Mouse (Mus musculus) E14TG2a.4 (cell line): ENCODE results near the gene Usp49.
"Not testable (repeated sequence)": the region's sequence is repeated elsewhere in the genome, so short reads cannot be mapped to it uniquely, and the experiment has no call there.

Experiments
- H3K27me3 ChIP-seq: 2 replicates; pipeline ENCODE4 v1.6.1; 2014; ENCODE audit warnings: low read length, control low read depth; ENCODE audit not compliant: insufficient read depth
- H3K36me3 ChIP-seq: 2 replicates; pipeline ENCODE4 v1.6.1; 2014; ENCODE audit warnings: low read length, control low read depth; ENCODE audit not compliant: insufficient read depth
- H3K4me1 ChIP-seq: replicated peaks from 2 replicates; pipeline ENCODE4 v1.6.1; 2014; ENCODE audit warnings: low read depth, low read length, control low read depth
- H3K4me3 ChIP-seq: replicated peaks from 2 replicates; pipeline ENCODE4 v1.5.1; 2014; ENCODE audit warnings: mild to moderate bottlenecking, low read length
- H3K9me3 ChIP-seq: 2 replicates; pipeline ENCODE4 v1.6.1; 2014; ENCODE audit warnings: low read length, control low read depth
- CTCF ChIP-seq: conservative IDR thresholded peaks from 2 replicates; pipeline ENCODE4 v1.5.1; 2014; ENCODE audit warnings: low read length
- NANOG ChIP-seq: IDR thresholded peaks from 2 replicates; pipeline ENCODE4 v1.6.1; 2014; ENCODE audit warnings: borderline replicate concordance, low read length, mixed read lengths
- POU5F1 ChIP-seq: IDR thresholded peaks from 2 replicates; pipeline ENCODE4 v1.6.1; 2014; ENCODE audit warnings: low read length, borderline replicate concordance

Gene Usp49

DNA sequence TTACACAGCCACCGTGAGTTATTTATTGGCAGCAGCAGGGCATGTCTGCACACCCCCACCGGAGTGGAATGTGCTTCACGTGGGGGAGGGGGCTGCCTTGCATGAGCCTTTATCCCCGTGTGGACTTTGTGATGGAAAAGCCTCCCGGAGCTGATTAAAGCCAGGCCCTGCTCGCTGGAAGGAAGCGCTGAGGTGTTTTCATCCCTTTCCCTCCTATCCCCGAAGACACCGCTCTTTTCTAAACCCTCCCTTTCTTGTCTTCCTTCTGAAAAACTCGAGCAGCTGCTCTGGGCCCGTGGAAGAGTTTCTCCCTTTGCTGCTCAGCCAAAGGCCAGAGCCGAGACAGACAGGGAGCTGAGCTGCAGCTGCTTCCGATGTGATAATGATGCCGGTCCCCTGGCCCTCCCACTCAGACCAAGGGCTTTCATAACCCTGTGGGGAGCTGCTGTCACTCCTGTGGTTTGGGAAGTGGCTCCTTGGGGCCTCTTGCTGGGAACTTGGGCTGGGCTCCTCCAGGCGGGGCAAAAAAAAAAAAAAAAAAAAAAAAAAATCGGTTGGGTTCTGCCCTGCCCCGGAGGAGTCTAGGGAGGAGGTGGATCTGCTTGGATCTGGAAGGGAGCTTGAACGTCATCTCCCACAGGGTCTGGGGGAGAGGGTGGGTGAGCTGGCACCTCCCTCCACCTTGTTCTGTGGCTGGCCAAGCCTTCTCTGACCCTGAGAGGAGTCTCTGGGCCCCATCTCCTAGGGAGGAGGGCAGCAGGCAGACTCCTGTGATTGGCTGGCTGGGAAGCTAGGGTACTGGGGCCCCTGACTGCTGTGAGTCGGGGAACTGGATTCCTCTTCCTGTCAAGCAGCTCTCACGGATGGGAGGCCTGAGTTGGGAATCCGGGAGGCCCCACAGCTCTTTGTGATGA lies 35.0 kb upstream of the Usp49 start:
- no peak for TF ChIP-seq NANOG
- H3K9me3 ChIP-seq: no peaks in the 10 kb centered on the region
- H3K36me3 ChIP-seq: peaks cover 45% of the 10 kb centered on the region

DNA sequence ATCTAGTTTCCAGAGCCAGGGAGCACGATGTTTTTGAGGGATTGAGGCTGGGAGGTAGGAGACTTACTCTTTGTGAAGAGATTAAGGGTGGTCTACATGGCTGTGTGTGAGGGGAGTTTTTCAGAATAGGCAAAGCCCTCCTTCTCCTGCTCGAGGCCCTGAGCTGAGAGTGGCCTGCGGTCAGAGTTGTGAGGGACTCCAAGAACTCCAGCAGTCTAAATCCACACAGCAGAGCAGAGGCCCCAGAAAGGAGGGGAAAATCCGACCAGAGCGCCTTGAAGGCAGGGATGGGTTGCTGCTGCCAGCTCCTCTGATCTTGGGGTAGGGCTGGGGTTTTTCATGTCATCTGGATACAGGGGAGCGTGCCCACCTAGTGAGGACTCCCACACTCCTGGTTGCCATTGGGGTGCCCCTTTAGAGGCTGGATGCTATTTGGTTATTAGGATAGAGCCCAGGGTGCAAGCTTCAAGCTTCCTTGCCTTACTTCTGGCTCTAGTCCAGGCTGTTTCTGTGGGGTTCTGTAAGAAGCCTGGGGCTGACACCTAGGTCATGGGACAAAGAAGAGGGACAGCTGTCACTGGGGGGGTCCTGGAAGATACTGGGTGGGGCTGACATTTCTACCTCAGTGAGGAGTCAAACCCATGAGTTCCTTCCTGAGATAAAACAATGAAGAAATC lies 34.2 kb upstream of the Usp49 start:
- H3K36me3 ChIP-seq: peaks cover 53% of the 10 kb centered on the region
- H3K27me3 ChIP-seq: no peaks in the 10 kb centered on the region
- TF ChIP-seq POU5F1 (no peak), NANOG (no peak), CTCF (no peak)
- H3K9me3 ChIP-seq: no peaks in the 10 kb centered on the region
- peak overlapping the region; percentile 92 for H3K4me3 ChIP-seq
- H3K4me1 ChIP-seq: peaks cover 88% of the 10 kb centered on the region

More for the DNA sequence above, 35.0 kb upstream of the Usp49 start:
- Histone ChIP-seq H3K27me3 (no peaks in the 10 kb centered on the region), H3K4me1 (peaks cover 80% of the 10 kb centered on the region), H3K4me3 (peak overlapping the region; percentile 92)

DNA sequence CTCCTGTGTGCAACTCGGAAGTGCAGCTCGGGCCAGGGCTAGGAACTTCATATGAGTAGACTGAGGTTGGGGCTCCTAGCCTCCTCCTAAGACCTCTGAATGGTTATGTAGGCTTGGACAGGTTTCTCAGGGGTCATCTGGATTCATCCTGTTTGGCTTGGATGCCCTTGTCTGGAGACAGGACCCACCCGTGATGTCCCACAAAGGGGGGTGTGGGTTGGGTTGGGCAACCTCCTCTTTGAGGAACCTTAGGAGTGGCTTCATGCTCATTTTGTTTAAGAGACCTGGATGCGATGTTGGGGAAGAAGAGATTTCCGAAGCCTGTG lies 33.7 kb upstream of the Usp49 start:
- H3K4me3 ChIP-seq: peak overlapping the region; percentile 92
- no peaks in the 10 kb centered on the region for H3K27me3 ChIP-seq
- TF ChIP-seq NANOG (no peak), CTCF (no peak), POU5F1 (no peak)
- H3K4me1 ChIP-seq: peaks cover 91% of the 10 kb centered on the region
- H3K9me3 ChIP-seq: no peaks in the 10 kb centered on the region
- peaks cover 58% of the 10 kb centered on the region for H3K36me3 ChIP-seq

DNA sequence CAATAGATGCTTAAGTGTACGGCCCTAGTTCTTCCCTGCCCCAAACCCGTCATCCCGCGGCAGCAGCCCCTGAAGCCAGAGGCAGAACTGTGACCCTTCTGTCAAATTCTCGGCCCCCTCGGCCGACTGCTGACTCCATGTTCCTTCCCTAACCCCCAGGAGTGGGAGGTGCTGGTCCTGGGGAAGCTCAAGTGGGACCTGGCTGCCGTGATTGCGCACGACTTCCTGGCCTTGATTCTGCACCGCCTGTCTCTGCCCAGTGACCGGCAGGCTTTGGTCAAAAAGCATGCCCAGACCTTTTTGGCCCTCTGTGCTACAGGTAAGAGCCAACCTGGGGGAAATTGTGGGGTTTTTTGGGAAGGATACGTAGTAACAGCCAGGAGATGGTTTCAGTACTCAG lies 33.2 kb upstream of the Usp49 start:
- H3K36me3 ChIP-seq: peaks cover 63% of the 10 kb centered on the region
- no peaks in the 10 kb centered on the region for H3K9me3 ChIP-seq
- H3K4me1 ChIP-seq: peaks cover 91% of the 10 kb centered on the region
- no peaks in the 10 kb centered on the region for H3K27me3 ChIP-seq
- no peak for TF ChIP-seq NANOG
- no peak for TF ChIP-seq CTCF
- TF ChIP-seq POU5F1: no peak
- peak overlapping the region; percentile 92 for H3K4me3 ChIP-seq

DNA sequence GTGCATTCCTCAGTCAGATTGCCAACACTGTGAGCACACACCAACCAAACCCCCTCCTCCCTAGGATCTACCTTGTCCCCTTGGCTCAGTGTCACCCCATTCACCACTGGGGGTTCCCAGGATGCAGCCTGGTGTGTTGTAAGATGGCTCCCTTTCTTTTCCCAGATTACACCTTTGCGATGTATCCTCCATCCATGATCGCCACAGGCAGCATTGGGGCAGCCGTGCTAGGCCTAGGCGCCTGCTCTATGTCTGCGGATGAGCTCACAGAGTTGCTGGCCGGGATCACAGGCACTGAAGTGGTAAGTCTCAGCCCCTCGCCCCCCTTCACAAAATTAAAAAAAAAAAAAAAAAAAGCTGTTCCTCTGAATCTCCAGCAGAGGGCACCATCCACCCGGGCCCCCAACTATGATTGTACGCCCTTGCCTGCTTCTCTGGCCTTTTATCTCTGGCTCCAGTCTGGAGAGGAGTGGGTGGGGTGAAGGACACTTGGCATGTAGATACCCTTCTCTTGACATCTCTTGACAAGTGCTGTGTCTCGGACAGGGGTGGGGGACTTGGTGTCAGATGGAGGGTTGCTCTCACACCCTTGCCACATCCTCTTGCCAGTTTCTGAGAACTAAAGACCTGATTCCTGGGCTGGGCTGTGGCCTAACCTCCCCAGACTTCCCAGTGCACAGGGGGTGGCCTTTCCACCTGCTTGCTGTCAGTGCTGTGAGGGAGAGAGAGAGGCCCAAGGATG lies 32.5 kb upstream of the Usp49 start:
- Histone ChIP-seq H3K36me3 (peaks cover 70% of the 10 kb centered on the region), H3K27me3 (no peaks in the 10 kb centered on the region), H3K4me3 (peak overlapping the region; percentile 92), H3K4me1 (peaks cover 90% of the 10 kb centered on the region), H3K9me3 (no peaks in the 10 kb centered on the region)
- TF ChIP-seq POU5F1 (no peak), CTCF (peak; percentile 72)

DNA sequence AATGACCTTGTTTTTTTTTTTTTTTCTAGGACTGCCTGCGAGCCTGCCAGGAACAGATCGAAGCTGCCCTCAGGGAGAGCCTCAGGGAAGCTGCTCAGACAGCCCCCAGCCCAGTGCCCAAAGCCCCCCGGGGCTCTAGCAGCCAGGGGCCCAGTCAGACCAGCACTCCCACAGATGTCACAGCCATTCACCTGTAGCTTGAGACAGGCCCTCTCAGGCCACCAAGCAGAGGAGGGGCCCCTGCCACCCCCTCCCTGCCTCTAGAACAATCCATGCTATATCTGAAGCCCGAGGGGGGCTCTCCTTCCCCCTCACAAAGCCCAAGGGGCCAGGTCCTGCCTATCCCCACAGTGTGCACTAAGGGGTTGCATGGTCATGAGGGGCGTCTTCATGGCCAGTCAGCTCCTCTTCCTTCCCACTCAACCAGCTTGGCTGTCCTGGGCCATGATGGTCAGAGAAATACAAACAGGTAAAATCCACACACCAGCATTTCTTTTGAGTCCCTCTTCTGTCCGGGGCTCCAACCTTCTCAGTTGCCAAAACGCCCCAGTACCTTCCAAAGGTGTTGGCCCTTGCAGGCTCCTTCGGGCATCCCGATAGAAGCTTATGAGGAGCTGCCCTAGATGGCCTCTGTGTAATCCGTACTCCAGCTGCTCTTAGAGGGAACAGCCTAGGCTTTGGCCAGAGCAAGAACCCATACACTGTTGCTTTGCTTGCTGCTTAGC lies 31.7 kb upstream of the Usp49 start:
- not testable (repeated sequence) for H3K9me3 ChIP-seq, H3K27me3 ChIP-seq
- Histone ChIP-seq H3K36me3 (peaks cover 76% of the 10 kb centered on the region), H3K4me3 (peak overlapping the region; percentile 35; the same call in 1 of the 2 replicates), H3K4me1 (peaks cover 90% of the 10 kb centered on the region)

DNA sequence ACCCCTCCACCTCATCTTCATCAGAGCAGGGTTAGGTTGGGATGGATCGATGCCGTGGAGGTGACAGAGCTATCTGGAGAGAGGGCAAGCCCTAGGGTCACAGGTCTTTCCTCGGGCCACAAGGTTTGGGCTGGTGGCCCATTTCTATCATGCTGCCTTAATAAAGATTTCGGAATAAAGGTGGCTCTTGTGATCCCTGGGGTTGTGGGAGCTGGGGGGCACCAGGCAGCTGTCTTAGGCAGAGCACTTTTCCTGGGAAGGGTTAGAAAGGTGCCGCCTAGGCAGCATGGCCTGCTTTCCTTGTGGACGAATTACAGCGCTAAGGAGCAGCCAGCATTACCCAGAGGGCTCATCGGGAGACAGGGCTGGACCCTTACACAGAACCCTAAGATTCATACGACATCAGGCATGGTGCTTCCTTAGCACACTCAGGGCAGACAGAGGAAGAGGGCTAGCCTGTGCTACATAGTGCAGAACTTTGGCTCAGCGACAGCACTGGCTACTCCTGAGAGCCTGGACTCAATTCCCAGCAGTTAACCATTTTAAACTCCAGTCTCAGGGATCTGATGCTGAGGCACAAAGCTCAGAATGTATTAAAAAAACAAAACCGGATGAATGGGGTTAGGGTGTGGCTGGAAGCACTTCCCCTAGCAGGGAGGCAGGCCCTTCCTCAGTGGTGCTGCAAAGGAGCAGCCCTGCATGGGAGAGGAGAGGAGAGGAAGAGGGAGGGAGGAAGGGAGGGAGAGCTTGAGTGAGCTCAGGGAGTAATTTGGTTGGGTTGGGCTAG lies 30.8 kb upstream of the Usp49 start:
- H3K27me3 ChIP-seq: no peaks in the 10 kb centered on the region
- peaks cover 86% of the 10 kb centered on the region for H3K36me3 ChIP-seq
- peaks cover 90% of the 10 kb centered on the region for H3K4me1 ChIP-seq
- H3K4me3 ChIP-seq: no peak overlapping the region; the same call in 1 of the 2 replicates
- no peak for TF ChIP-seq NANOG
- no peak for TF ChIP-seq CTCF
- no peak for TF ChIP-seq POU5F1
- no peaks in the 10 kb centered on the region for H3K9me3 ChIP-seq
